Mouse (Mus musculus) midbrain, embryonic 15.5 days (tissue): ENCODE data around the gene Lrrc8e. TPM values are rescaled to one million over a fixed set of nuclear protein-coding genes. Genes with fewer than 3 reads are reported as not detected.
"Not testable (repeated sequence)": the region's sequence is repeated elsewhere in the genome, so short reads cannot be mapped to it uniquely, and the experiment has no call there.

Experiments
- ATAC-seq: fragments of 200-750 bp; cut with Nextera tagmentation; replicated peaks from 2 replicates; pipeline ENCODE4 v1.8.0; 2017; ENCODE audit warnings: moderate TSS enrichment
- H3K27ac ChIP-seq: fragments of 300-500 bp; sonication (generic); 2 replicates; pipeline ENCODE4 v1.5.1; 2015; ENCODE audit warnings: mild to moderate bottlenecking, inconsistent platforms
- H3K27me3 ChIP-seq: fragments of 300-500 bp; sonication (generic); replicated peaks from 2 replicates; pipeline ENCODE4 v1.6.1; 2015; ENCODE audit warnings: inconsistent platforms
- H3K36me3 ChIP-seq: fragments of 300-500 bp; sonication (generic); replicated peaks from 2 replicates; pipeline ENCODE4 v1.6.1; 2015; ENCODE audit warnings: inconsistent platforms
- H3K4me1 ChIP-seq: fragments of 300-500 bp; sonication (generic); 2 replicates; pipeline ENCODE4 v1.6.1; 2015; ENCODE audit warnings: inconsistent platforms
- H3K4me2 ChIP-seq: fragments of 300-500 bp; sonication (generic); 2 replicates; pipeline ENCODE4 v1.6.1; 2015; ENCODE audit warnings: inconsistent platforms, mild to moderate bottlenecking, moderate library complexity
- H3K4me3 ChIP-seq: fragments of 300-500 bp; sonication (generic); 2 replicates; pipeline ENCODE4 v1.5.1; 2015; ENCODE audit warnings: mild to moderate bottlenecking, inconsistent platforms
- H3K9ac ChIP-seq: fragments of 300-500 bp; sonication (generic); 2 replicates; pipeline ENCODE4 v1.6.1; 2015; ENCODE audit warnings: mild to moderate bottlenecking, inconsistent platforms
- H3K9me3 ChIP-seq: fragments of 300-500 bp; sonication (generic); 2 replicates; pipeline ENCODE4 v1.6.1; 2016; ENCODE audit warnings: inconsistent platforms
- WGBS: fragments of 180-500 bp; shearing (Covaris S2); methylation state at CpG from one replicate; pipeline ENCODE4 v1.1.7; 2015; ENCODE audit warnings: mixed read lengths; 5-methylcytosine and 5-hydroxymethylcytosine counted together
- polyA plus RNA-seq: library from polyadenylated mRNA; unstranded; fragments of >200 nt; fragmentation: Nextera tagmentation; extraction: Ambion mirVana; gene quantifications from 2 replicates; pipeline ENCODE4 v1.2.1, GENCODE M21; 2015

Lrrc8e gene
- polyA plus RNA-seq, 1 experiment from 2014 or later: 0.08 TPM

GRCm38 (mm10) chr8:4252116-4252760, 25.6 kb downstream of the Lrrc8e start:
- peak overlapping the region; percentile 91 for H3K27ac ChIP-seq
- no peaks in the 10 kb centered on the region for H3K9me3 ChIP-seq
- H3K27me3 ChIP-seq: no peaks in the 10 kb centered on the region; the same call in 1 of the 2 replicates
- peak overlapping the region; percentile 86 for H3K4me2 ChIP-seq
- H3K4me3 ChIP-seq: peak overlapping the region; percentile 71
- H3K9ac ChIP-seq: peak overlapping the region; percentile 88
- ATAC-seq: no peak; the same call in 1 of the 2 replicates
- peaks cover 28% of the 10 kb centered on the region for H3K36me3 ChIP-seq
- peaks cover 40% of the 10 kb centered on the region for H3K4me1 ChIP-seq
- WGBS: 45% methylated on average over 8 of the region's 8 CpGs

DNA sequence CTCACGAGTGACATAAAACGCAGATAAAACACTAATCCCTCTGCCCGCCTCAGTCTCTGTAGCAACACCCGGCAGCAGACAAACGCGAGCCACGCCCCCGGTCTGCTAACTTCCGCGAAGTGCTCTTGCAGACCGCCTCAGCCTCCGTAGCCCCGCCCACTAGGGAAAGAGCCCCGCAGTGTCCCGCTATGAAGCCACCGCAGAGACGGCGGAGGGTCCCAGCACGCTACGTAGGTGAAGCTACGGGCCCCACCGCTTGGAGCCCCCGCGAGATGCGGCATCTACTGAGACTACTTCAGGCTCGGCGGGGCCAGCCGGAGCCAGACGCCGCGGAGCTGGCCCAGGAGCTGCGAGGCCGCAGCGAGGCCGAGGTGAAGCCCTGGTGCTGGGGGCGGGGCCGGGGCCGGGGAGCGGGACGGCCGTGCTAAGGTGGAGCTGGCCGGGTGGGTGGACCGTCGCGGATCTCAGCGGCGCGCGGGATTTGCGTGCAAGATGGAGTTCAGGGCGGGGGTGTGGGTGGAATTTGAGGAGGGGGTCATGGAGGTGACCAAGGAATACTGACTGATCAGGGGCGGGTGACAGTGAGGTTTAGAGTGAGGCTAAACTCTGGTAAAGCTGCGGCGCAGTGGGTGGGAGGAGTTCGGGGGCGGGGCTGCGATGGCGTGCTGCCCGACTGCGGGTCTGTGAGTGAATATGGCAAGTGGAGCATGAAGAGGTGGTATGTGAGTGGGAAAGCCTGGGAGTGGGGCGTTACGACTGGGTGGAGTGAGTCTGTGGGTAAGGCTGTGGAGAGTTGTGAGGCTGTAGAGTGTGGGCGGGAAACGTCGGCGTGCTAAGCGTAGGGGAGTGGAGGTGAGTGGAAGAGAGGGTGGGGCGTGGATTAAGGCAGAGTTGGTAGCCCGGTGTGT, 26.6 kb downstream of the Lrrc8e start, which contains the start of gene Snapc2:
TSS of gene Snapc2 (plus strand) at position 147 of the 908 bp plus-strand sequence.
- peaks cover 24% of the 10 kb centered on the region for H3K36me3 ChIP-seq
- peak; percentile 92 for ATAC-seq
- peak within 1 kb of the TSS; percentile 88 for H3K9ac ChIP-seq
- 0% methylated on average over 66 of the region's 69 CpGs for WGBS
- peak within 1 kb of the TSS; percentile 71 for H3K4me3 ChIP-seq
- H3K27me3 ChIP-seq: no peaks in the 10 kb centered on the region; the same call in 1 of the 2 replicates
- H3K9me3 ChIP-seq: no peaks in the 10 kb centered on the region
- H3K4me2 ChIP-seq: peak within 1 kb of the TSS; percentile 86
- H3K27ac ChIP-seq: peak within 1 kb of the TSS; percentile 91
- H3K4me1 ChIP-seq: peaks cover 49% of the 10 kb centered on the region

DNA sequence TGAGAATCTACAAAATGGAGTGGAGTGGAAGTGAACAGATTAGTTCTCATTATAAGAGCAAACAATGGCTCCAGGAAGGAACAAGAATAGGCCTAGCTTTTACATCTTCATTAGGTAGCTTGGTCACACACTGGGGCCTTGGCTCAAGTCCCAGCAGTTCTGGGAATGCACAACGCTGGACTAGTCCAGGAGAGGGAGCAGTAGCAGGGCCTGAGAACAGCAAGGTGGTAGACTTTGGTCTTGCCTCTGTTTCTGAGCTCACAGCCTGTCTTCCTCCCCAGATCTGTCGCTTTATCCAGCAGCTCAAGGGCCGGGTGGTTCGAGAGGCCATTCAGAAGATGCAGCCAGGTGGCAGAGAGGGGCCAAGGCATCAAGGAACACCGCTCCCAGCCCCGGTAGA, 27.4 kb downstream of the Lrrc8e start:
- WGBS: 56% methylated on average over 6 of the region's 6 CpGs
- peak overlapping the region; percentile 71 for H3K4me3 ChIP-seq
- H3K9me3 ChIP-seq: no peaks in the 10 kb centered on the region
- H3K4me1 ChIP-seq: peaks cover 48% of the 10 kb centered on the region
- peaks cover 23% of the 10 kb centered on the region for H3K36me3 ChIP-seq
- no peaks in the 10 kb centered on the region for H3K27me3 ChIP-seq
- peak overlapping the region; percentile 91 for H3K27ac ChIP-seq
- peak overlapping the region; percentile 88; the same call in 1 of the 2 replicates for H3K9ac ChIP-seq
- no peak for ATAC-seq
- peak overlapping the region; percentile 86 for H3K4me2 ChIP-seq

DNA sequence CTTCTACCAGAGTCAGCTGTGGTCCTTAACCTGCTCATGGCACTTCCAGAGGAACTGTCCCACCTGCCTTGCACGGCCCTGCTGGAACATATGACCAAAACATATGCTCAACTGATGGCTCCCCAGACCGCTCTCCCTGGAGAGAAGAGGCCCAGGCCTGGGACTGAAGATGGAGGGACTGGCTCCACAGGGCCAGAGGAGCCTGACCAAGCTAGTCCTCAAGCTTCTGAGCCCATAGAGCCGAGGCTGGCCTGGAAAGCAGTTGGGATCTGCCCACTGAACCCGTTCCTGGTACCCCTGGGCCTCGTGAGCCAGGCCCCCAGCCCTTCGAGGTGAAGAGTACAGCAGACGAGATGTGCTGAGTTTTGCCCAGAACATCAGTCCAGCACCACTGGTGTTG, 28.8 kb downstream of the Lrrc8e start:
- not testable (repeated sequence) for H3K4me2 ChIP-seq, H3K27me3 ChIP-seq, H3K9me3 ChIP-seq, ATAC-seq, H3K9ac ChIP-seq, H3K4me3 ChIP-seq, H3K27ac ChIP-seq
- Histone ChIP-seq H3K36me3 (peaks cover 23% of the 10 kb centered on the region), H3K4me1 (peaks cover 55% of the 10 kb centered on the region)
- WGBS: 93% methylated on average over 7 of the region's 7 CpGs

- Histone ChIP-seq H3K4me1 (peaks cover 55% of the 10 kb centered on the region), H3K27ac (peak overlapping the region; percentile 94), H3K9me3 (no peaks in the 10 kb centered on the region), H3K4me2 (peak overlapping the region; percentile 58), H3K36me3 (peaks cover 27% of the 10 kb centered on the region), H3K27me3 (no peaks in the 10 kb centered on the region), H3K9ac (peak overlapping the region; percentile 83; the same call in 1 of the 2 replicates), H3K4me3 (peak overlapping the region; percentile 72)
- ATAC-seq: no peak
- 56% methylated on average over 4 of the region's 4 CpGs for WGBS
These were observed 30.3 kb downstream of the Lrrc8e start for GRCm38 (mm10) chr8:4256911-4257310.

- Histone ChIP-seq H3K4me2 (peak overlapping the region; percentile 58), H3K4me1 (peaks cover 51% of the 10 kb centered on the region), H3K27ac (peak overlapping the region; percentile 94), H3K27me3 (no peaks in the 10 kb centered on the region), H3K9me3 (no peaks in the 10 kb centered on the region), H3K36me3 (peaks cover 27% of the 10 kb centered on the region), H3K9ac (peak overlapping the region; percentile 83), H3K4me3 (peak overlapping the region; percentile 72)
- ATAC-seq: no peak
- 47% methylated on average over 4 of the region's 4 CpGs for WGBS
These were observed 30.7 kb downstream of the Lrrc8e start for GRCm38 (mm10) chr8:4257350-4257749.

- Histone ChIP-seq H3K27me3 (no peaks in the 10 kb centered on the region), H3K9ac (peak overlapping the region; percentile 83), H3K27ac (peak overlapping the region; percentile 94), H3K4me2 (peak overlapping the region; percentile 58), H3K9me3 (no peaks in the 10 kb centered on the region), H3K4me1 (peaks cover 48% of the 10 kb centered on the region), H3K4me3 (peak overlapping the region; percentile 72), H3K36me3 (peaks cover 29% of the 10 kb centered on the region)
- 2% methylated on average over 35 of the region's 35 CpGs for WGBS
- ATAC-seq: peak; percentile 69
These were observed 31.6 kb downstream of the Lrrc8e start for GRCm38 (mm10) chr8:4258233-4258632.

- Histone ChIP-seq H3K36me3 (peaks cover 31% of the 10 kb centered on the region), H3K27ac (peak overlapping the region; percentile 94), H3K9me3 (no peaks in the 10 kb centered on the region), H3K4me2 (peak overlapping the region; percentile 58), H3K27me3 (no peaks in the 10 kb centered on the region), H3K9ac (peak overlapping the region; percentile 83), H3K4me1 (peaks cover 45% of the 10 kb centered on the region), H3K4me3 (peak overlapping the region; percentile 72)
- ATAC-seq: peak; percentile 75
- under 1% methylated on average over 32 of the region's 32 CpGs for WGBS
These were observed 32.1 kb downstream of the Lrrc8e start for GRCm38 (mm10) chr8:4258678-4259077.

- peak; percentile 93 for ATAC-seq
These were observed 32.6 kb downstream of the Lrrc8e start, which contains the start of gene Ctxn1 for GRCm38 (mm10) chr8:4259125-4259804. Gene Ctxn1, minus strand, starts transcription at chr8:4259274.

DNA sequence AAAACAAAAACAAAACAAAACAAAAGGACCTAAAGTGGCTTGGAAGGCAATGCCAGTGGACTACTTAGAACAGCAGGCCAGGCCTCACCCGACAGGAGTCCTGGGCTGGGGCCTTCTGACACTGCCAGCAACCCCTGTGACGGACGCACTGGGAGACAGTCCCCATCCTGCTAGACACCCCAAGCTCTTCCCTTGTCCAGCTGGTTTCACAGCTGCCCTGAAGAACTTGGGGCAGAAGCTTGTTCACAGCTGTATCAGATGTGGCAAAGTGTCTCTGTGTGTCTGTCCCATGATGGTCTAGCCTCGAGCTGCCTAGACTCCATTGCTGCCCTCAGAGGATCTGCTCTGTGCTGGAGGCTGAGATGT, 33.2 kb downstream of the Lrrc8e start:
- Histone ChIP-seq H3K27me3 (no peaks in the 10 kb centered on the region), H3K4me1 (peaks cover 34% of the 10 kb centered on the region), H3K4me3 (peak overlapping the region; percentile 72; the same call in 1 of the 2 replicates), H3K9me3 (no peaks in the 10 kb centered on the region), H3K27ac (peak overlapping the region; percentile 94), H3K4me2 (0 out of 2 replicates have a peak overlapping the region, but pooled peaks have one; percentile 58), H3K9ac (no peak overlapping the region), H3K36me3 (peaks cover 27% of the 10 kb centered on the region)
- 79% methylated on average over 4 of the region's 4 CpGs for WGBS
- ATAC-seq: no peak

More at GRCm38 (mm10) chr8:4259125-4259804, 32.6 kb downstream of the Lrrc8e start, which contains the start of gene Ctxn1:
- no peaks in the 10 kb centered on the region for H3K9me3 ChIP-seq
- H3K4me2 ChIP-seq: peak within 1 kb of the TSS; percentile 58
- H3K27me3 ChIP-seq: no peaks in the 10 kb centered on the region
- peak within 1 kb of the TSS; percentile 83 for H3K9ac ChIP-seq
- peak within 1 kb of the TSS; percentile 72 for H3K4me3 ChIP-seq
- WGBS: 5% methylated on average over 31 of the region's 33 CpGs
- H3K36me3 ChIP-seq: peaks cover 31% of the 10 kb centered on the region
- peaks cover 39% of the 10 kb centered on the region for H3K4me1 ChIP-seq
- peak within 1 kb of the TSS; percentile 94 for H3K27ac ChIP-seq

DNA sequence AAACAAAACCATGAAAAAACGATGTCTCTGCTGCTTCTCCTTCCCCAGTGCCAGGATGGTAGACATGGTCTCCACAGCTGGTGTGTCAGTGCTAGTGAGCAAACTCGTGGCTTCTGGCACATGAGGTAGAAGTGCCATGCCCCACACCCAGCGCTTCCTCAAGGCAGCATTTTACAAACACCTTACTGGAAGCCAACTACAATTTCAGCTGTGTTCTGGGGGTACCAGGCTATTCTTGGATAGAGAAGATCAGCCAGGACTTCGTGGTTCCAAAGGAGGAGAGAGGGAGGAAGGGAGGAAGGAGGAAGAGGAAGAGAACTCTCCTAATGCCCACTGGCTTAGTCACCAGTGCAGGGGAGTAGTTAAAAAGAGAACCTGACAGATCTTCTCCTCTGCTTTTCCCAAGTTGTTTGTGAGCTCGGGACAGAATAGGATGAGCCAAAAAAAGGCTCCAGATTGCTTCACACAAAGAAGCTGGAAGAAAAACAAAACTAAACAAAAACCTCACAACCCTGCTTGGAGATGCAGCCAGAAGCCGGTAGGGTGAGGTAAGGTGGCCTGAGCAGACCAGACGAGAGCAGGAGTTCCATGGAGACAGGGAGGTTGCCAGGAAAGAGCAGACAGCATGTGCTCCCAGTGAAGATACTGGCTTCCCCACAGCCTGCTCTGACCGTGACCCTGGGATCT, 36.6 kb downstream of the Lrrc8e start:
- H3K9me3 ChIP-seq: no peaks in the 10 kb centered on the region
- H3K4me1 ChIP-seq: peaks cover 8% of the 10 kb centered on the region
- H3K27ac ChIP-seq: no peak overlapping the region
- H3K4me3 ChIP-seq: no peak overlapping the region
- H3K27me3 ChIP-seq: no peaks in the 10 kb centered on the region
- no peak overlapping the region for H3K4me2 ChIP-seq
- no peak overlapping the region for H3K9ac ChIP-seq
- H3K36me3 ChIP-seq: peaks cover 41% of the 10 kb centered on the region
- WGBS: 96% methylated on average over 8 of the region's 8 CpGs
- no peak for ATAC-seq
